Mouse (Mus musculus) midbrain, embryonic 12.5 days (tissue): ENCODE data around the gene Egf. TPM values are rescaled to one million over a fixed set of nuclear protein-coding genes. Genes with fewer than 3 reads are reported as not detected.

ENCODE experiments used
- ATAC-seq: fragments of 200-750 bp; cut with Nextera tagmentation; 2 replicates; pipeline ENCODE4 v1.8.0; 2017; ENCODE audit warnings: low read depth, moderate TSS enrichment, moderate library complexity; ENCODE audit not compliant: low FRiP score
- H3K27ac ChIP-seq: fragments of 300-500 bp; sonication (generic); replicated peaks from 2 replicates; pipeline ENCODE4 v1.5.1; 2016; ENCODE audit warnings: mild to moderate bottlenecking
- H3K27me3 ChIP-seq: fragments of 300-500 bp; sonication (generic); 2 replicates; pipeline ENCODE4 v1.6.1; 2016; ENCODE audit warnings: mild to moderate bottlenecking
- H3K36me3 ChIP-seq: fragments of 300-500 bp; sonication (generic); 2 replicates; pipeline ENCODE4 v1.6.1; 2016
- H3K4me1 ChIP-seq: fragments of 300-500 bp; sonication (generic); 2 replicates; pipeline ENCODE4 v1.6.1; 2016
- H3K4me2 ChIP-seq: fragments of 300-500 bp; sonication (generic); replicated peaks from 2 replicates; pipeline ENCODE4 v1.6.1; 2016; ENCODE audit warnings: mild to moderate bottlenecking, moderate library complexity
- H3K4me3 ChIP-seq: fragments of 300-500 bp; sonication (generic); 2 replicates; pipeline ENCODE4 v1.5.1; 2016; ENCODE audit warnings: mild to moderate bottlenecking
- H3K9ac ChIP-seq: fragments of 300-500 bp; sonication (generic); replicated peaks from 2 replicates; pipeline ENCODE4 v1.6.1; 2016; ENCODE audit warnings: mild to moderate bottlenecking, moderate library complexity
- H3K9me3 ChIP-seq: fragments of 300-500 bp; sonication (generic); 2 replicates; pipeline ENCODE4 v1.6.1; 2016; ENCODE audit warnings: mild to moderate bottlenecking
- WGBS: fragments of 180-500 bp; shearing (Covaris S2); methylation state at CpG from one replicate; pipeline ENCODE4 v1.1.7; 2016; 5-methylcytosine and 5-hydroxymethylcytosine counted together
- polyA plus RNA-seq: library from polyadenylated mRNA; unstranded; fragments of >200 nt; fragmentation: Nextera tagmentation; extraction: Ambion mirVana; gene quantifications from 2 replicates; pipeline ENCODE4 v1.2.1, GENCODE M21; 2016

The Egf gene
- polyA plus RNA-seq, 1 experiment from 2014 or later, result 2.1 TPM

GRCm38 (mm10) chr3:129698882-129699281 is 56.2 kb downstream of the Egf start:
- no peak overlapping the region for H3K4me3 ChIP-seq
- WGBS, result 93% methylated on average over 8 of the region's 8 CpGs
- no peaks in the 10 kb centered on the region for H3K4me1 ChIP-seq
- H3K27ac ChIP-seq, result no peak overlapping the region
- H3K9me3 ChIP-seq, result no peaks in the 10 kb centered on the region
- no peaks in the 10 kb centered on the region; the same call in 1 of the 2 replicates for H3K36me3 ChIP-seq
- H3K27me3 ChIP-seq, result no peaks in the 10 kb centered on the region
- no peak for ATAC-seq
- H3K9ac ChIP-seq, result no peak overlapping the region
- H3K4me2 ChIP-seq, result no peak overlapping the region

- H3K27ac ChIP-seq, result no peak overlapping the region
- no peaks in the 10 kb centered on the region; the same call in 1 of the 2 replicates for H3K36me3 ChIP-seq
- 88% methylated on average over 6 of the region's 6 CpGs for WGBS
- H3K4me3 ChIP-seq, result no peak overlapping the region
- no peak for ATAC-seq
- H3K27me3 ChIP-seq, result no peaks in the 10 kb centered on the region
- H3K4me2 ChIP-seq, result no peak overlapping the region
- no peaks in the 10 kb centered on the region for H3K9me3 ChIP-seq
- no peak overlapping the region for H3K9ac ChIP-seq
- no peaks in the 10 kb centered on the region for H3K4me1 ChIP-seq
Observed at GRCm38 (mm10) chr3:129698365-129698764, 56.8 kb downstream of the Egf start.

GRCm38 (mm10) chr3:129697691-129698090 is 57.4 kb downstream of the Egf start:
- Histone ChIP-seq H3K4me3 (no peak overlapping the region), H3K27me3 (no peaks in the 10 kb centered on the region), H3K36me3 (no peaks in the 10 kb centered on the region; the same call in 1 of the 2 replicates), H3K4me1 (no peaks in the 10 kb centered on the region), H3K9ac (no peak overlapping the region), H3K27ac (no peak overlapping the region), H3K4me2 (no peak overlapping the region), H3K9me3 (no peaks in the 10 kb centered on the region)
- WGBS, result 90% methylated on average over 10 of the region's 10 CpGs
- ATAC-seq, result no peak

GRCm38 (mm10) chr3:129695943-129696342 is 59.2 kb downstream of the Egf start:
- H3K36me3 ChIP-seq, result no peaks in the 10 kb centered on the region; the same call in 1 of the 2 replicates
- no peak overlapping the region for H3K27ac ChIP-seq
- no peak overlapping the region for H3K4me2 ChIP-seq
- no peaks in the 10 kb centered on the region for H3K9me3 ChIP-seq
- no peak overlapping the region for H3K9ac ChIP-seq
- no peaks in the 10 kb centered on the region for H3K4me1 ChIP-seq
- H3K4me3 ChIP-seq, result no peak overlapping the region
- no peaks in the 10 kb centered on the region for H3K27me3 ChIP-seq
- no peak for ATAC-seq
- WGBS, result 93% methylated on average over 8 of the region's 8 CpGs

- ATAC-seq, result no peak
- whole genome bisulfite sequencing, result 77% methylated on average over 4 of the region's 4 CpGs
- H3K27ac ChIP-seq, result no peak overlapping the region
- no peaks in the 10 kb centered on the region for H3K36me3 ChIP-seq
- H3K4me2 ChIP-seq, result no peak overlapping the region
- H3K4me3 ChIP-seq, result no peak overlapping the region
- no peak overlapping the region for H3K9ac ChIP-seq
- H3K9me3 ChIP-seq, result no peaks in the 10 kb centered on the region
- H3K27me3 ChIP-seq, result no peaks in the 10 kb centered on the region
- no peaks in the 10 kb centered on the region for H3K4me1 ChIP-seq
Observed at GRCm38 (mm10) chr3:129693581-129693980, 61.5 kb downstream of the Egf start.

GRCm38 (mm10) chr3:129692816-129693215 is 62.3 kb downstream of the Egf start:
- H3K27me3 ChIP-seq, result no peaks in the 10 kb centered on the region
- no peak for ATAC-seq
- no peak overlapping the region for H3K4me2 ChIP-seq
- no peak overlapping the region for H3K27ac ChIP-seq
- no peak overlapping the region for H3K9ac ChIP-seq
- no peaks in the 10 kb centered on the region for H3K36me3 ChIP-seq
- 63% methylated on average over 16 of the region's 16 CpGs for WGBS
- no peak overlapping the region for H3K4me3 ChIP-seq
- no peaks in the 10 kb centered on the region for H3K4me1 ChIP-seq
- no peaks in the 10 kb centered on the region for H3K9me3 ChIP-seq

GRCm38 (mm10) chr3:129687429-129687828 is 67.7 kb downstream of the Egf start:
- ATAC-seq, result no peak
- Histone ChIP-seq H3K9ac (no peak overlapping the region), H3K9me3 (no peaks in the 10 kb centered on the region), H3K36me3 (no peaks in the 10 kb centered on the region), H3K4me1 (no peaks in the 10 kb centered on the region), H3K4me3 (no peak overlapping the region), H3K27ac (no peak overlapping the region), H3K27me3 (no peaks in the 10 kb centered on the region), H3K4me2 (no peak overlapping the region)
- WGBS, result 71% methylated on average over 5 of the region's 5 CpGs

- Histone ChIP-seq H3K36me3 (no peaks in the 10 kb centered on the region), H3K4me1 (no peaks in the 10 kb centered on the region), H3K4me2 (no peak overlapping the region), H3K9me3 (no peaks in the 10 kb centered on the region), H3K27ac (no peak overlapping the region), H3K9ac (no peak overlapping the region), H3K27me3 (no peaks in the 10 kb centered on the region), H3K4me3 (no peak overlapping the region)
- WGBS, result 57% methylated on average over 8 of the region's 8 CpGs
- peak; percentile 58; the same call in 1 of the 2 replicates for ATAC-seq
Observed at GRCm38 (mm10) chr3:129686698-129687333, 68.3 kb downstream of the Egf start.

- no peak overlapping the region for H3K9ac ChIP-seq
- H3K9me3 ChIP-seq, result no peaks in the 10 kb centered on the region
- WGBS, result 88% methylated on average over 12 of the region's 12 CpGs
- no peak overlapping the region for H3K4me2 ChIP-seq
- no peaks in the 10 kb centered on the region for H3K36me3 ChIP-seq
- no peak for ATAC-seq
- no peaks in the 10 kb centered on the region for H3K4me1 ChIP-seq
- no peaks in the 10 kb centered on the region for H3K27me3 ChIP-seq
- H3K4me3 ChIP-seq, result no peak overlapping the region
- H3K27ac ChIP-seq, result no peak overlapping the region
Observed at GRCm38 (mm10) chr3:129686196-129686595, 68.9 kb downstream of the Egf start.

- Histone ChIP-seq H3K4me1 (no peaks in the 10 kb centered on the region), H3K27me3 (no peaks in the 10 kb centered on the region), H3K9ac (no peak overlapping the region), H3K27ac (no peak overlapping the region), H3K36me3 (no peaks in the 10 kb centered on the region), H3K4me2 (no peak overlapping the region), H3K9me3 (no peaks in the 10 kb centered on the region), H3K4me3 (no peak overlapping the region)
- WGBS, result 88% methylated on average over 10 of the region's 10 CpGs
- ATAC-seq, result no peak
Observed at GRCm38 (mm10) chr3:129683060-129683679, 71.9 kb downstream of the Egf start.

GRCm38 (mm10) chr3:129682389-129682788 is 72.7 kb downstream of the Egf start:
- H3K9ac ChIP-seq, result no peak overlapping the region
- no peak overlapping the region for H3K4me2 ChIP-seq
- H3K27me3 ChIP-seq, result no peaks in the 10 kb centered on the region
- H3K9me3 ChIP-seq, result no peaks in the 10 kb centered on the region
- H3K4me1 ChIP-seq, result no peaks in the 10 kb centered on the region
- no peak for ATAC-seq
- H3K36me3 ChIP-seq, result no peaks in the 10 kb centered on the region
- H3K4me3 ChIP-seq, result no peak overlapping the region
- no peak overlapping the region for H3K27ac ChIP-seq
- 87% methylated on average over 10 of the region's 10 CpGs for WGBS

- no peak for ATAC-seq
- Histone ChIP-seq H3K9ac (no peak overlapping the region), H3K4me3 (no peak overlapping the region), H3K9me3 (no peaks in the 10 kb centered on the region), H3K4me2 (no peak overlapping the region), H3K27me3 (no peaks in the 10 kb centered on the region), H3K36me3 (no peaks in the 10 kb centered on the region), H3K27ac (no peak overlapping the region), H3K4me1 (no peaks in the 10 kb centered on the region)
- 93% methylated on average over 4 of the region's 4 CpGs for WGBS
Observed at GRCm38 (mm10) chr3:129681841-129682240, 73.3 kb downstream of the Egf start.
